Mouse (Mus musculus): ENCODE measurements around the gene Gria2. TPM values are rescaled to one million over a fixed set of nuclear protein-coding genes. Genes with fewer than 3 reads are reported as not detected.
A peak's percentile ranks its signal among the peaks of the same experiment; 100 is the strongest.

Gene Gria2
- total RNA-seq, 2 experiments from 2014 or later: 712 to 741 TPM

DNA sequence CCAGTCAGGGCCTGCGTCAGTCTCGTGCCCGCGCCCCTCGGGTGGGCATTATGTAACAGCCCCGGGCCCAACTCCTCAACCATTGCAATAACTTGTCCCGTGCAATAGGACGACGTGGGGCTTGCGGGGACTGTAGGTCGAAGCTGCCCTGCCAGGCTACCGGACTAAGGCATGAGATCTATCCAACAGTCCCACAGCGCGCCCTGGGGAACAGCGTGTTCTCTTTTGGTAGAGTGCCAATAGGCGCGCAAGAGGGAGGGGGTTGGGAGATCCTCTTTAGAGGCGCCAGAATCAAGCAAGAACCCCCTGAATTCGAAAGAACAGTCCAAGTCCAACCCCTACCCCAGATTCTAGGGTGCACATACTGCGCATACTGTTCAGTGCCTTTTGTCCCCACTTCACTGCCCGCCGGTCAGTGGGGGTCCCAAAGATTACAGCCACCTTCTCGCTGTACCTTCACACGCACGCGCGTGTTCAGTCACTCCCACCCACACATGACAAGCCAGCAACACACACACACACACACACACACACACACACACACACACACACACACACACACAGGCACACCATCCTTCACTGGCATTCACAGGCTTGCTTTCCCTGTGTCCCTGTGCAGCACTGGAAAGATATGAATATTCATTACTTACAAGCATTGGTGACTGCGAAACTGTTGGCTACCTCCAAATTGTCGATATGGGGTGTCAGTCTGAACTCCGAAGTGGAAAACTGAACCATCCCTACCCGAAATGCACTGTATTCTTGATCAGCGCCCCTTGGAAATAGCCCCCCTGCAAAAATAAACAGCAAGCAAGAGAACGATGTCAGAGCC is 1.4 kb downstream of the Gria2 start:
- Histone ChIP-seq H3K4me3 (peak overlapping the region; percentile 69), H3K27ac (peak overlapping the region; percentile 99)
- DNase-seq (ENCODE audit: low spot score in 2 of 2): peak; percentile 69 to 73
- TF ChIP-seq CTCF (conservative IDR thresholded peaks at IDR 0.05): no peak

DNA sequence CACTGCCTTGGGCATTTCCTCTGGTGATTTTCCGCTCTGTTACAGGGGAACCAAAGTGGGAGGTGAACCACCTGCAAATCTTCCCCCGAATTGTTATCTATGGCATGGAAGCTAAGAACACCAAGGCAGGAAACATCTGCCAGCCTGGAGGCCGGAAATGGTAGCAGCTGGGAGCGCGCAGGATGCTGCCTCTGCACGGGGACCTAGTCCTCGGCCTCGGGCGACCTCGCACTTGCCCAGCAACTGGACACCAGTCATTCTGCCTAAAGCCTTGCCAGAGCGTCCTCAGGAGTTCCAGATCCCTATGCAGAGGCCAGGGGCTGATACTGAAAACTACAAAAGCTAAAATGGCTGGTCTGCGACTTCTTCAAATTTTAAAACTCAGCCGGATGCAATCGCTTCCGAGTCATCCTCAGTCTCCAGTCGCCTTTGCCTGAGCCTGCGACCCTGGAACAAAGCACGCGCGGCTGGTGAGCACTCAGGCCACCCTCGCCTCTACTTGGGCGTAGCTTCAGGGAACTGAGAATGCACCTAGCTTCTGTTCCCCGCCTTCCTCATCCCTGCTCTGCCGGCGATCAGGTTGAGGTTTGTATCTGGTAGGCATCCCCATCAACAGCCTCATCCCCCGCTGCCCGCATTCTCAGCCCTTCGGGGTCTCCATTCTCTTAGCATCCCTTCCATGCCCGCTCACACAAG is 2.2 kb downstream of the Gria2 start:
- DNase-seq (ENCODE audit: low spot score in 2 of 2): peak; percentile 48 to 56
- TF ChIP-seq CTCF (conservative IDR thresholded peaks at IDR 0.05): no peak
- Histone ChIP-seq H3K27ac (peak overlapping the region; percentile 99), H3K4me3 (peak overlapping the region; percentile 69)

DNA sequence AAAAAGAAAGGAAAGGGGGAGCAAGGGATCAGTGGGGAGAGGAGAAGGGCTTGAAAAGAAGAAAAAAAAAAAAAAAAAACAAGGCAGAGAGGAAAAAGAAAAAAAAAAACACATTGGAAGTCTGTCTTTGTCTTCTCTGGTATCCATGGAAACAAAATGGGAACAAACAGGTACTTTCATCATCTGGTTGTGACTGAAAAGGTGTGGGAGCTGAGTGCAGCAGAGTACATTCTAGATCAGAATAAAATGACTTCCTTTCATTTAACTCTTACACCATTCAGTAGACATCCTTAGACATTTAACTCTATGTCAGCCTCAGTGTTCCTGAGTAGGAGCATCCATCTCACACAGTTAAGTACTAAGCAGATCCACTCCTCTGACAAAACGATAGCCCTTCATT is 4.7 kb downstream of the Gria2 start:
- TF ChIP-seq CTCF (conservative IDR thresholded peaks at IDR 0.05): no peak
- H3K4me3 ChIP-seq: peak overlapping the region; percentile 69
- DNase-seq (ENCODE audit: low spot score in 2 of 2): no peak
- H3K27ac ChIP-seq: peak overlapping the region; percentile 99

DNA sequence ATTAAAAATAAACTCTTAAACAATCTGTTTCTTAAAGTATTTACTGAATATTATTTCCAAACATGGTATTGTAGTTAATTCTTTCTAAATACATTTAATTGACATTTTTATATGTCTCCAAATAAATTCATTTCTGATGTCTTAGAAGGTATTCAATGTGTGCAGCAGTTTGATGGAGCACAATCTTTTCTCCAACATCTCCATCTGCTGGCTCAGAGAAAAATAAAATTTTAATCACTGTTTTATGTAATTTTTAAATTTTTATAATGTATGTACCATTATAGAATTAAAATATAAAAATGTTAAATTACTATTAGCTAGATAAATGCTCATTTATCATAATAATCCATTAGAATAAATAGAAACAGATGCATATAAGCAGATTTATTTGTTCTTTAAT is 5.9 kb downstream of the Gria2 start:
- DNase-seq (ENCODE audit: low spot score in 2 of 2): no peak
- peak; percentile 61 for TF ChIP-seq CTCF (conservative IDR thresholded peaks at IDR 0.05)
- H3K4me3 ChIP-seq: peak overlapping the region; percentile 69
- H3K27ac ChIP-seq: peak overlapping the region; percentile 56

DNA sequence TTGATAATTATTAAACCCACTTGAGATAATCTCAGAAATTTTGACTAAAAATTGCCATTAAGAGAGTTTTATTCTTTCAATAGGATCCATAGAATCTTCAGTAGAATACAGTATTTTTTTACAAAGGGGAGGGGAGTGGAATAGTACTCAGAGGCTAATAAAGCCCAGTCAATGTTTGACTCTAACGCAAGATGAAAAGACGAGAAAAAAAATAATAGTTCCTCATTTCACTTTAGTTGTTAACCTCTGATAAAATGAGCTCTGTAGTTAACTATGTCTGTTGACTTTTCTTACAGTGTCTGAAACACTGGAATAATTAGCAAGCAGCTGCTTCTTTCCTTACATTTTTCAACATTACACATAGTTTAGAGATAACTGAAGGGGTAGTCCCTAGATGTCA is 7.4 kb downstream of the Gria2 start:
- no peak for DNase-seq (ENCODE audit: low spot score in 2 of 2)
- peak overlapping the region; percentile 56; the same call in 1 of the 2 replicates for H3K27ac ChIP-seq
- no peak for TF ChIP-seq CTCF (conservative IDR thresholded peaks at IDR 0.05)
- H3K4me3 ChIP-seq: peak overlapping the region; percentile 69

DNA sequence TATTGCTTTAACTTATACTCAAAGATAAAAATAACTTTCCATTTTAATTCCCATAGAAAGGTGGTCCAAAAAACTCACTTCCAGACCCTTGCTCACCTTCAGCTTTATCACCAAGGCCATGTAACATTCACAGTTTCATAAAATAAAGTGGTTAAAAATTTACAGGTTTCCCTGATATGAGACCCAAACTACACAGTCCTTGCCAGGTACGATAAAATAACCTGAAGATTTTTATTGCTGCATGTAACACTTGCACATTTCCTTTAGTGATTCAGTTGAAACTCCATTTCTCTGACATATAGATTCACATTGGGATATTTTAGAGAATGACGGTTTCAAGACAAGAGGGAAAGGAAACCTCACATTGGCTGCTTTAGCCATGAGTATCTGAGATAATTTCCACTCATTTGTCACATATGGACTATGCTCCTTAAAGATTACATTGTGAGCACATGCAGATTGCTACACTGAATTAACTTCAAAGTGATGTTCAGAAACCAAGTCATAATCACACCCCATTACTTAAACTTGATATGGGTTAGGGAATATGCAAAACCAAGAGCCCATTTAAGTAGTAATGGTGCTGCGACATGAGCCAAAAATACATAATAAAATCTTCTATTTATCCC is 15.4 kb downstream of the Gria2 start:
- no peak for DNase-seq (ENCODE audit: low spot score in 2 of 2)
- Histone ChIP-seq H3K4me3 (no peak overlapping the region), H3K27ac (no peak overlapping the region)
- TF ChIP-seq CTCF (conservative IDR thresholded peaks at IDR 0.05): no peak

DNA sequence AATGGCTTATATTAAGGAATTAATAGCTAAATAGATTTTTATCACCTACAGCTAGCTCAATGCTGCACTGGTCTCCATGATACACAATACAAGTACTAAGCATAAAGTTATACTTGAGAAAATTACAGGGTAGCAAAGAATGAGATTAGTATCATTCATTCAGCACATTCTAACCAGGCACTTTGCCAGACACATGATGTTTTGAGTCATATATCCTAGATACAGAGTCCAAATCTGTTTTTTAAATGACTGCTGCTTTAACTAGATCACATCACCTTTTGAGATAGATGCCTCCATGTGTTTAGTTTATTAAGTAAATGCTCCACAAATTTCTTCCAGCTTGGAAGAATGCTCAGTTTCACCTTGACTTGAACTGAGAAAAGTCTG is 21.5 kb downstream of the Gria2 start:
- TF ChIP-seq CTCF (conservative IDR thresholded peaks at IDR 0.05): no peak

DNA sequence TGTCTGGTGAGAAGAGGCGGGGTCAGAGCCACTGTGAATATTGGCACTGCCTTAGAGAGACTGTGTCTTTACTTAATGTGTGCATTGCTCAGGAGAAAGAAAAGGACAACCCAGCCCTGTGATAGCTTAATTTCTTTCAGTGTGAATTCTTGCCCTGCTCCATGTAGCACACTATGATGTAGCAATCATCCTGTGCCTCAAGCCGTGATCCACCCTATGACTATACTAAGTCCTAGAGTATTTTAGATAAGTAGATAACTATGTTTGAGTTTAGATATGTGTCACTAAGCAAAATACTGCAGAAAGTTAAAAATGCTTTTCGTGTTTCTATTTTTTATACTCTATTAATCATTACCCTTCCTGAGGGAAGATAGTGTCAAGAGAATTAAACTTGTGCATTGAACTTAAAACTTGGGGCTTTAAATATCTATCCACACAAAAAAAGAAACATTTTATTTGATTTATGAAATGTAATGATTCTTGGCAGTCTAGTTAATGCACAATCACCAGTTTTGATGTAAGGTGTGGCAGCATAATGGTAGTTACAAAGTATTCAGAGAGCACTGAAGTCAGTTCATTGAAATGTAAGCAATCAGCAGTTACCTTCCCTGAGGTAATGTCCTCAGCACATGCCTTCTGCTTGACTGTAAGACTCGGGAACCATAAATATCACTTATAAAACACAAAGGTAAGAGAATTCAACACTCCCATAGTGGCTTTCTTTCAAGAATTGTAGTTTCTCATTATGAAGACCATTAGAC is 22.1 kb downstream of the Gria2 start:
- DNase-seq (ENCODE audit: low spot score in 2 of 2): no peak
- Histone ChIP-seq H3K27ac (no peak overlapping the region), H3K4me3 (no peak overlapping the region)
- TF ChIP-seq CTCF (conservative IDR thresholded peaks at IDR 0.05): no peak

More for the DNA sequence above, 21.5 kb downstream of the Gria2 start:
- no peak for DNase-seq (ENCODE audit: low spot score in 2 of 2)
- Histone ChIP-seq H3K4me3 (no peak overlapping the region), H3K27ac (no peak overlapping the region)

DNA sequence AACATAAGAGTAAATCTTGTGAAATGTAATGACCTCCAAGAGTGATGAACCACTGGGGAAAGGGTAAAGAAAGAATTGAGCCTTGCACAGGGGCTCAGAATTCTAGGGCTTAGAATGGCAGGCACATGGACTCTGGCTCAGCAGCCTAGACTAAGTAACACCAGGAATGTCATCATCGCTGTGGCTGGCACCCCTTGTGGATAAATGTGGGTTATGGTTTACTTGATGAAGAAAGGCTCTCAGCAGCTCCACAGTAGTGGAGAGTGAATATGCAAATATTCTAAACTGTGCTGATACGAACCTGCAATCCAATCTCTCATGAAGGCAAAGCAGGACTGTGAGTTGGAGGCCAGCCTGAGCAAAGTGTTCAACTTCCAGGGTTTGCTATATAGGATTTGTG is 26.0 kb downstream of the Gria2 start:
- no peak for DNase-seq (ENCODE audit: low spot score in 2 of 2)
- peak; percentile 50 for TF ChIP-seq CTCF (conservative IDR thresholded peaks at IDR 0.05)
- no peak overlapping the region for H3K4me3 ChIP-seq
- H3K27ac ChIP-seq: 0 out of 2 replicates have a peak overlapping the region, but pooled peaks have one; percentile 8

DNA sequence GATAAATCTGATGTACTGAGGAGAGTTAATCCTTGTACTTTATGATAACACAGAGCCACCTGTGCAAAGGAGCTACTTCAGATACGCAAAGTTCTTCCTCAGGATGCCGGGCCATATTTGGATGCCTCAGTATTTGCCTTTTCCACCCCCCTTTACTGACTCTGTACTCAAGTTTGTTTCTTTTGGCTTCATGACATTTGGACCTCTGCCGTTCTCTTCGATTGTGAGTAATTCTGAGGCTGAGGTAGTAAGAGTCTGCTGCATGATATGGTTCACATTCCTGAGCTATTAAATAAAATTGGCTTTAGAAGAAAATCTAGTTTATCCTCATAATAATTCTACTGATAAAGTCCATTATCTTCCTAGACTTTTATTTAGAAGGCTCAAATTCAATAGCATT is 26.7 kb downstream of the Gria2 start:
- Histone ChIP-seq H3K27ac (peak overlapping the region; percentile 8; the same call in 1 of the 2 replicates), H3K4me3 (no peak overlapping the region)
- DNase-seq (ENCODE audit: low spot score in 2 of 2): no peak
- TF ChIP-seq CTCF (conservative IDR thresholded peaks at IDR 0.05): no peak

DNA sequence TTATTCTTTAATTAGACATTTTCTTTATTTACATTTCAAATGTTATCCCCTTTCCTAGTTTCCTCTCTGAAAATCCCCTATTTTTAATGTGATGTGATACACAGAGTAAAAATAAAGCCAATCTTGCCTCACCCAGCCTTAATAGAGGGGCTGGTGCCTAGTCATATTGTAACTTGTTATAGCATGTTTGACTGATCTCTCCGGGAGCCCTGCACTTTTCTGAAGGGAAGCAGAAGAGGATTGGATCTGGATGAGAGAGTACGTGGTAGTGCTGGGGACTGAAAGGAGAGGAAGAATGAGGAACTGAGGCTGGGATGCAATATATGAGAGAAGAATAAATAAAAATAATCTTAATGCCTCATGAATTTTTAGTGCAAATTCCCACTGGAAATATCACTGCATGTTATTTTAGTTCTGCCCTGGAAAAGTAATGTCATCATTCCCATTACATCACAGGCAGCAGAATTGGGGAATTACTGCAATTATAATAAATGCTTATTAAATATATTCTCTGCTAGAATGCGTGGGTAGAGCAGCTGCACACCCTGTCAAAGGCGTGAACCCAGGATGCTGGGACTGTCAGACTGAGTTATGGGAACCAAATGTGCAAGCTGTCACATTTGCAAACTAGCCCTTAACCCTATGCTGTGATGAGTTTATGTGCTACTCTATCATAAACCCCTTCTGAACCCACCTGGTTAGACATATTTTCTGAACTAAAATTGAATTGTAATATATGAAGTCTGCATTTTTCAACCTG is 28.4 kb downstream of the Gria2 start:
- no peak for DNase-seq (ENCODE audit: low spot score in 2 of 2)
- no peak overlapping the region for H3K4me3 ChIP-seq
- no peak overlapping the region for H3K27ac ChIP-seq
- TF ChIP-seq CTCF (conservative IDR thresholded peaks at IDR 0.05): no peak

DNA sequence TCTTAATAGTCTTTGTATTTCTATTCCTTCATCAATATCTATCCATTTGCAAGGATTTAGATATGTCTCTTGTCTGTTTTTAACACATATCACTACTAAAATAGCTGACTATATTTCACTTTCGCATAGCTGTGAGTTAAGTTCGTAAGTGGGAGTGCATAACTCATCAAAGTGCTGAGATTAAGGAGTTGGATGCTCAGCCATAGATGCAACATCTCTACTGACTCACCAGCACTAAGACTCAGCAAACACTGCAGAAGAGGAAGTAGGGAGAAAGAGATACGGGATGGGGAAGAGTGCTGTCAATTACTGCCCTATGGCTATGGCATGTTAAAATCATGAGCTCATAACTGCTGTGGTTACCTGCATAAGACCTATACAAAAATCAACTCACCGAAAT is 29.4 kb downstream of the Gria2 start:
- Histone ChIP-seq H3K4me3 (no peak overlapping the region), H3K27ac (no peak overlapping the region)
- DNase-seq (ENCODE audit: low spot score in 2 of 2): no peak
- no peak for TF ChIP-seq CTCF (conservative IDR thresholded peaks at IDR 0.05)

All from layer of hippocampus, adult 2 months (tissue).